Mouse (Mus musculus) spleen, postnatal 4 days (tissue): ENCODE data around the gene Tnrc18.

Source experiments
- DNase-seq, 2 experiments: peaks; one replicate each; pipeline ENCODE4 v3.0.0; 2022; ENCODE audit warnings: low spot score in 2 of 2

Tnrc18 gene

DNA sequence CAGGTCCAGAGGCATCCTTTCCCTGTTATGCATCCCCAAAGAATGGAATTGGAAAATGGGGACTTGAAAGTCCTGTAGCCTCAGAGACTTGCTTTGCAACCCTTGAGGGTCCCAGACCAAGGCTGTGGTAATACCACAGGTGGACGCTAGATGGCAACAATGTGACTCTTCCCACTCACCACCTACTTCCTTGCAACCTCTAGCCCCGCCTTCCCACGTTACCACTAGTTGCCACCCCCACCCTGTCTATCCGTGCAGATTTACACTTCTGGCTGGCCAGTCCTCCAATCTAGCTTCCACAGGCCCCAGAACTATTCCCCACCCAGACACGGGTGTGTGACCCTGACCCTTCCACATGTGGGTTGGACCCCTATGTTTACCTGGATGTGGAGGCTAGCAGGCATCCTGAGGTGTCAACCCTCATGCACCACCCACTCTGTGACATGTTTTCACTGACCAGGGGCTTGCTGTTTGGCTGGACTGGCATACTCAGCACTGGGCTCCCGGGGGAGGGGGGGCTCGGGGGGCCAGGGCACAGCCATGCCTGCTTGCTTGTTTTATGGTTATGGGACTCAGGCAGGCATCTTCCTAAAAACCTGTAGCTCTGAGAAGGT lies 93.8 kb downstream of the Tnrc18 start:
- peak; percentile 60 to 83 for DNase-seq

DNA sequence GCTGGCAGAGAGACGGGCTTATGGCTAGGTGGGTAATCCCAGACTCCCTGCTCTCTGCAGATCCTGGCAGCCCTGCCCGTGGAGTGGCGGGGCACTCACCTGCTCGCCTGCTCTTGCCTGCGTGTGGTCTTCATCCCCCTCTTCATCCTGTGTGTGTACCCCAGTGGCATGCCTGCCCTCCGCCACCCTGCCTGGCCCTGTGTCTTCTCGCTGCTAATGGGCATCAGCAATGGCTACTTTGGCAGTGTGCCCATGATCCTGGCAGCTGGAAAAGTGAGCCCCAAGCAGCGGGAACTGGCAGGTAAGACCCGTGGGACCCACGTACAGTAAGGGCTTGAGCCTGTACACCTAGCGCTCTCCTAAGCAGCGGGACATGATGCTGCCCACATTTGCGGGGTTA lies 97.6 kb downstream of the Tnrc18 start:
- peak in 1 of 2 experiments; percentile 60 for DNase-seq

DNA sequence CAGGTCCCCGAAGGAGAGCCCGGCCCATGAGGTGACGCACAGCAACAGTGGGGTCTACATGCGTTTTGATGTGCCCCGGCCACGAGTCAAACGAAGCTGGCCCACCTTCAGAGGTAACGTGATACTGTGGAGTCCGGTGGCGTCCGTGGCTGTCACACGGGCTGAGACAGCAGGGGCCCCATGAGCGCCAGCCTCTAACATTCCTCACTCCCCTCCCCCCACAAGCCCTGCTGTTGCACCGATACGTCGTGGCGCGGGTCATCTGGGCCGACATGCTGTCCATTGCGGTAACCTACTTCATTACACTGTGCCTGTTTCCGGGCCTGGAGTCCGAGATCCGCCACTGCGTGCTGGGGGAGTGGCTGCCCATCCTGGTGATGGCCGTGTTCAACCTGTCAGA lies 99.0 kb downstream of the Tnrc18 start:
- peak in 1 of 2 experiments; percentile 62 for DNase-seq

DNA sequence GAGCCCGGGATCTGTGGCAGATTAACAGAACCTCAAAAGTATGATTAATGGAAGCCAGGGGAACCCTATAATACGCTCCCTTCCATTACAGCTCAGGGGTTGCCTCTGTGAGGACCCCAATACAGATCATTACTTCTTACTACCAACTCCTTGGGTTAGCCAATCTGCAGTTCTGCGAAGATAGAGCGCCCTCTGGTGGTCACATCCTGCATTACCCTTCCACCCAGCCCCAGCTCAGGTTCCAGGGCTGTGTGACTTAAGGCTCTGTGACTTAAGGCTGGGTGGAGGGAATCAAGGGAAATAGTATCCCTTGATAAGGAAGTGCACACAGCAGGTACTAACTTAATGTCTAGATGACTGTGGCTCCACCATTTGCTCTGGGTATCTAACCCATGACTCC lies 99.4 kb downstream of the Tnrc18 start:
- DNase-seq, result peak; percentile 78 to 95

DNA sequence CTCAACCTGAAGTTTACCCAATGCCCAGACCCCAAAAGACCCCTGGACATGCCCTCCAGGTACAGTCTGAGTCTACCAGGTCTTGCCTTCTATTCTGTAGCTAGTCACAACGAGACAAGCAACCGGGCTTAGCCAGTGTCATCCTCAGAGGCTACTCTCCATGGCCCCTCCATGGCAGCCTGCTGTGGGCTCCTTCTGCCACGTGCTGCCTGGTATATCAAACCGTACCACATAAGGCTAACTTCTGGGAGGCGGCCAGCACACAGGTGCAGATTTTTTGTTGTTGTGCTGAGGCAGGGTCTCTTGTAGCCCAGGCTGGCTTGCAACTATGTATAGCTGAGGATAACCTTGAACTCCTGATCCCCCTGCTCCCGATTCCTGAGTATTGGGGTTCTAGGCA lies 101.4 kb downstream of the Tnrc18 start:
- peak in 1 of 2 experiments; percentile 52 for DNase-seq

DNA sequence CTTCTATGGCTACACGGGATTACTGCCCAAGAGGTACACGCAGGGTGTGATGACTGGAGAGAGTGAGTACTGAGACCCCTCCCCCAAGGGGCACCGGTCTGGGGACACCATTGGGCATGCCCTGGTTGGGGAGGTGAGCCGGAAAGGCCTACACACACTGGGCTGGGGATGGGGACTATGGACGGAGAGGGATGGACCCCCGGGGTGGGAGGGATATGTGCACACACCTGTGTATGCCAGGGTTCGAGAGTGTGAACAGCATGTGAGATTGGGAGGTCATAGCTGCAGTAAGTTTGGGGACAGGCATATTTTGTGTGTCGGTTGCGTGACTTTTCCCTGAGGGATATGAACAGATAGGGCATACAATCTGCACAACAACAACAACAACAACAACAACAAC lies 102.4 kb downstream of the Tnrc18 start:
- peak in 1 of 2 experiments; percentile 57 for DNase-seq

DNA sequence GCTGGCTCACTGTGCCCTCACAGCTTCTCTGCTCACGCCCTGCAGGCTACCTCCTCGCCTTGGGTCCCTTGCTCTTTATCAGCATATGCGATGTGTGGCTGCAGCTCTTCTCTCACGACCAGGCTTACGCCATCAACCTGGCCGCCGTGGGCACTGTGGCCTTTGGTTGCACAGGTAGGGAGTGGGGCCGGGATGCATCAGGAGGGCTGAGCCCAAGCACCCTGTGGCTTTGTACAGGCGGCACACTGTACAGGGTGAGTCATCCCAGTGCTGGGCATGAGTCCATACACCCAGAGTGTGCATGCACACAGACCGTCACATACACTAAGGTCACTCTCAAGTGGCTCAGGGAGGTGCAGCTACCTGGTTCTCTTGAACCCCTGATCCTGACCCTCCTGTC lies 103.5 kb downstream of the Tnrc18 start:
- peak in 1 of 2 experiments; percentile 51 for DNase-seq

DNA sequence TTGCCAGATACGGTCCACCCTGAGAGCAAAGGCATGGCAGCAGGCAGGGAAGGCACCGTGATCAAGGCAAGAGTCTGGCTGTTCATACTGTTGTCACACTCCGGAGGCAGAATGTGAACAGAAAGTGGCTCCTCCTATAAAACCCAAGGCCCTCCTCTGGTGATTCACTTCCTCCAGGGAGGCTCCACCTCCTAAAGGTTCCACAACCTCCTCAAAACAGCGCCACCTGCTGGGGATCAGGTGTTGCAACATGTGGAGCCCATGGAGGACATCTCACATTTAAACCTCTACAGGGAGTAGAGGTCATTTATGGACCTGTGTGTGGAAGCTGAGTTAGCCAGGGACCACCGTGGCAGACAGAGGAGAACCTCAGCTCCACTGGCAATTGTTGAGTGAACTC lies 105.1 kb downstream of the Tnrc18 start:
- peak in 1 of 2 experiments; percentile 57 for DNase-seq

DNA sequence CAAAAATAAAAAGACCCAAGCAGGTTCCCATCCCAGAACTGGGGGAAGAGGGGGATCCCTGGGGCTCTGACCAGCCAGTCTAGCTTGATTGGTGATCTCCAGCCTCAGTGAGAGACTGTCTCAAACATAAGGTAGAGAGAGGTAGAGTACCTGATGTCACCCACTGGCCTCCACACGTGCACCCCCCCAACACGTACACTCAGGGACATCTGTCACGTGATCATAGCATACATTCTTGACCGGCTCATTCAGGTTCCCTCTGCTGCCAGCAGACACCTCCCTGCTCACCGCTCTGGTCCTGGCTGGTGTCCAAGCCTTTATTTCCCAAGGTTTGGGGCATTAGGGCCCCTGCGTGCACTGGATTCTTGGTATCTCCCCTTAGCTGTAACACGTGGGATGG lies 108.0 kb downstream of the Tnrc18 start:
- no peak for DNase-seq

DNA sequence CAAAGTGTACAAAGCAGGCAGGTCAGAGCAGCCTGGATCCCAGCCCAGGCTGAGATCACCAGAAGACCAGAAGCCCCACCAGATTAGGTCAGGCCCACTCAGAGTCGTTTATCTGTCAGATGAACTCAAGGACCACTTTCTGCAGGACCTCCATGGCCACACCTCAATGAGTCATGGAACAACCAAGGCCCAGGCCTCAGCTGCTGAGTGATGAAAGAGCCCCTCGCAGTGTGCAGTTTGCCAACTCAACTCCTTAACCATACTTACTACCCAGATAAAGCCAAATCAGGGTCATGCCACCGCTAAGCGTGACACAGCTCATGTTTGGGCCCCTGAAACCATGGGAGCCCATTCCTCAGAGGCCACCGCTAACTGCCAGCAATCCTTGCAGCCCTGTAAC lies 109.8 kb downstream of the Tnrc18 start:
- DNase-seq, result no peak

DNA sequence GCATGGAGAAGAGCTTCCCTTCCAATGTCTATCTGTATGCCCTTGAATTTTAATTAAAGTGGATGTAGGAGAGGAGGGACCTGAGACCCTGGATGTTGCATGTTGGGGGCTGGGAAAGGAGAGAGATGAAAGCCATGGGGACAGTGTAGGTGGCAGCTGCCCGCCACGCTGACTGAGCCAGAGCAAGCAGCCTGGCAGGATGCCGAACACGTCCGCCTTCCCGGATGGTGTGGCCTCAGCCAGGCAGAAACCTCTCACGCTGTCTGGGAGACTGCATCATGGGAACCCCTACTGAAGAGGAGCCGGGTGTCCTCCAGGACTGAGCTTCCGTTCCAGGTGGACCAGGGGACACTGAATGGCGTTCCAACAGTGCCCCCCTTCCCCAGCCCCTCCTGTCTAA lies 113.9 kb downstream of the Tnrc18 start:
- no peak for DNase-seq

DNA sequence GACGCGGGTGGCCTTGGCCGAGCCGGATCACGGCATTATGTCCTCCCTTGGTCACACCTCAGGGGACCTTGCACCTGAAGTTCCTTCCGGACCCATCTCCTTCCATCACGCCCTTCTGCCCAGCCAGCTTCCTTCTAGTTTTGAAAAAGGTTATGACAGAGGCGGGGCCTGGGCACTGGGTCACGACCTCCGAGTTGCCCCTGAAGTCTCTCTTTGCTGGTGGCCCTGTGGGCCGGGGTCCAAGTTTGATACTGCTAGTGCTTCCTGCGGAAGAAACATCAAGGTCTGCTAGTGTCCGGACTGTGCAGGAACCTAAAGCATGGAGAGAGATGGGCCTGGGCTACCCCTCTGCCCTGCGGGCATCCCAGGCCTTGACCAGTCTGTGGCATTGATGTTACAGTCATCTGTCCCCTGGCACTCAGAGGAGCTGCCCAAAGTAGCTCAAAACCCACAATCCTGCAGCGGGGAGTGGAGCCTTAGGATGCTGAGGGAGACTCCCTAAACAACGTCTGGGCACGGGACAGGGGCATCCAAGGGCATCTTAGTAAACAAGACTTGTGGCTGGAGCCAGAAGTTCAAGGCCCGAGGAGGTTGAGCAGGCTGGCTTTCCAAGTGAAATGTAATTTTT lies 114.8 kb downstream of the Tnrc18 start:
- no peak for DNase-seq

DNA sequence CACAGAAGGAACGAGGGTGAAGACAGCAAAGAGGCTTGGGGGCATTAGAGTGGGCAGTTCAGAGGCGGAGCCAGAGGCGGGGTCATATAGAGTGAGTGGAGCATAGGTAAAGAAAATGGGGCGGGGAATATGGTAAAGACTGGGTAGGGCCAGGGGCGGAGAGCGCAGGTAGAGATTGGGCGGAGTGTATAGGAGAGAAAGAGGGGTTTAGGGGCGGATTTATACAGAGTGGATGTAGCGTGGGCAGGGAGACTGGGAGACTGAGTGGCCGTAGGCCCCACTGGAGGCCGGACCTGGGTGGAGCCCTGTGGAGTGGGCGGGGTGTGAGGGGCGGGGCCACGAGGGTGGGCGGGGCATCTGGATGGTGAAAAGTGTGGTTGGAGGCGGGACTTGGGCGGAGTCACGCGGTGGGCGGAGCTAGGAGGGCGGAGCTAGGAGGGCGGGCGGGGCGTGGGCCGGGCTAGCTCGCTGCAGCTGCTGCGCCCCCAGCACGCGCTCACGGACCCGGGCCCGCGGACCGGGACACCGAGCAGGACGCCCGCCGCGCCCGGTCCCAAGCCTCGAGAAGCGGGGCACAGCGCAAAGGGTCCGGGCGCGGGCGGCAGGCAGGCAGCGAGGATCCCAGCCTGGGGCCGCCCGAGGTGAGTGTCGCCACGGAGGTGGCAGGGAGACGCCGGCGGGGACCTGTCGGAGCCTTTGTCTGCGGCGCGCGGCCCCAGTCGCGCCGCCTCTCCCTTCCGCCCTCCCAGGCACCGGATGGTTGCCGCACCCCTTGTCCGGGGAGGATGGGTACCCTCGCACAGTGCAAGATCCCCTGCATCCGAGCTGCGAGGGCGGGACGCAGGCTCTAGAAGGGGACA lies 115.6 kb downstream of the Tnrc18 start:
- DNase-seq, result peak; percentile 34 to 76

DNA sequence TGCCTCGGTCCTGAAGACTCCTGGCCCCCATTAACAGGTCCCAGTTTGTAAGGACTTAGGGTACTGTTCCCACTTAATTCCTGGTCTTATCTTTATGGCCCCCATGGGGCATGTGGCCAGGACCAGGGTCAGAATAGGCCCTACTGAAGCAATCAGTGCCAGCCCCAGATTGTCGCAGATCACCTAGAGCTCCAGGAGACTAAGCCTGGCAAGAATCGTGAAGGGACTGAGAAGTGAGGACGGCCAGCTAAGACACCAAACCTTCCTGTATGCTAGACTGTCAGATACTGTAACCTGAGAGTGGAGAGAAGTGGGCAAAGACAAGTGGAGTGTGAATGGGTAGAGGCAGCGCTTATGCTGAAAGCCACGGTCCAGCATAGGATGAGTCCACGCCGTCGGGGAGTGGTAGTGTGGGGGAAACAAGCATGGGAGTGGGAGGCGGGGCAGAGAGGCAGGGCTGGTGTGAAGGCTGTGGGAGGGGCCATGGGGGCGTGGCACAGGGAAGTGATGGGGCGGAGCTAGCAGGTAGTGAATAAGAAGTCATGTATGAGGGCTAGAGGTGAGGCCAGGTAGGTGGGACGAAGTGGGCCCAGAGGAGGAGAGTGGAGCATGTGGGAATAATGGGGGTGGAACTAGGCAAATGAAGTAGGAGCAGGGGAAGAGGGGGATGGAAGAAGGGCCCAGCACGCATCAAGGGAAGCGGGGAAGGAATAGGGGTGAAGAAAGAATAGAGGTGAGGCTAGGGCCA lies 116.4 kb downstream of the Tnrc18 start:
- peak in 1 of 2 experiments; percentile 26 for DNase-seq

DNA sequence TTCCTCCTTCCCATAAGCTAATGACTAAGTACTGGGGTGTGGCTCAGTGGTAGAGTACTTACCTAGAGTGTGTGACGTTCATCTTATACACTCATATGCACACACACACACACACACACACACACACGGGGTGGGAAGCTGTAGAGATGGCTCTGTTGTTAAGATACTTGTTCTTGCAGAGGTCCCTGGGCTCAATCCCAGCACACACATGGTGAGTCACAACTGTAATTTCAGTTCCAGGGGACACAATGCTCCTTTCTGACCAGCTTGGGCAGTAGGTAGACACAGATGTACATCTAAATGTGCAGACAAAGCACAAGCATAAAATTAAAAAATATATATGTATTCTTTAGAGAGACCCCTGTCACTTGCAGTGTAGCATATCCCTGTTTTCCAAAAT lies 119.7 kb downstream of the Tnrc18 start:
- no peak for DNase-seq

DNA sequence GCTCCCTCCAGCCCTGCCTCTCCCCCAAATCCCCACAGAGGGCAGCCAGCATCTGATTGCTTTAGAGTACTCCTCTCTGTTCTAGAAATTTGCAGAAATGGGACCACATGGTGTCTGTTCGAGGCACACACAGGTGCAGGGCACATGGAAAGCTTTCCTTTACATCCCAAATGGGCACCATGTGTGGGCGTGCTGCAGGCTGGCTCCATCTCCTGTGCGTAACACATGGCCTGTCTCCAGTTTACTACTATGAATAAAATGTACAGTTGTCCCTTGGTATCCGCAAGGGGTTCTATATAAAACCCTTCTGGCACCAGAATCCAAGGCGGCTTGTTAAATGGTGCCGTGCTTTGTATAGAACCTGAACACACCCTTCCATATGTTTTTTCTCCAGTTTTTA lies 120.6 kb downstream of the Tnrc18 start:
- no peak for DNase-seq

DNA sequence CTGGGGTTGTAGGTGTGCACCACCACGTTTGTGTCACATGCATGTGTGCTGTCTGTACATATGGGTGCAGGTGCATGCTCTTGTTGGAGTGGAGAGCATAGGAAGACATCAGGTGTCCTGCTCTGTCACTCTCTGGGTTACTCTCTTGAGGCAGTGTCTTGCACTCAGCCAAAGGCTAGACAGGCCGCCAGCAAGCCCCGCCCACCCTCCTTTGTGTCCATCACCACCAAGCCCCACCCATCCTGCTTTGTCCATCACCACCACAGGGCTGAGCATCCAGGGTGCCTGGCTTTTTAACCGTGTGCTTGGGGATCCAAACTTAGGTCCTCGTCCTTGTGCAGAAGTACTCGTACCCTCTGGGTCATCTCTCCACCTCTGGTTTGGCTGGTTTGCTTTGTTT lies 121.2 kb downstream of the Tnrc18 start:
- DNase-seq, result no peak

DNA sequence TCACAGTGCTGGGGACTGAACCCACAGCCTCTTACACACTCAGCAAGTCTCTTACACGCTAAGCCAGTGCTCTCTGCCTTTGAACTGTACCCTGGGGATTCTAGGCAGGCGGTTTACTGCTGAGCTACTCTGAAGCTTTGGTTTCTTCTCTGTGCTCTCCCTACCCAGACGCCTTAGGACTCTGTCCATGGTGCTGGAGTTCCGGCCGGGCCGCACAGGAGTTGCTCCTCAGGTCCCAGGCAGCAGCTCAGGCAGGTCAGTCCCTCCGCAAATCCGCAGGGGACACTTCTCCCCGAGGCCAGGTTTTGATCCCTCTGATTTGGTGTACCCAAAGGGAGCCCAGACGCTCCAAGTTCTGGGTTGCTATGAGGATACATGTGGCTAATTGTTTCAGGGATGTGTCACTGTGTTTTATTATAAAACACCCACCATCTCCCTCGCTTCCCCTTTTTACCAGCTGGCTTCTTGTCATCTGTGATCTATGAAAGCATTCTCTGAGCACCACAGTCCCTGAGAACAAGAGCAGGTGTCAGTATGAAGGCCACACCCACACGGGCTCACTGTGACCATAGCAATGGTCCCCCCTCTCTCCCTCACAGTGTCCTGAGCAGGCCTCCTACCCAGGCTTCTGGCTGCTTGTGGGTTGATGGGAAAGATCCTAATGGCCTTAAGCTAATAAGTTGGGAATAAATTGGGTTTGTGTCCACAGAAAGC lies 122.7 kb downstream of the Tnrc18 start:
- DNase-seq, result peak; percentile 62 to 83

DNA sequence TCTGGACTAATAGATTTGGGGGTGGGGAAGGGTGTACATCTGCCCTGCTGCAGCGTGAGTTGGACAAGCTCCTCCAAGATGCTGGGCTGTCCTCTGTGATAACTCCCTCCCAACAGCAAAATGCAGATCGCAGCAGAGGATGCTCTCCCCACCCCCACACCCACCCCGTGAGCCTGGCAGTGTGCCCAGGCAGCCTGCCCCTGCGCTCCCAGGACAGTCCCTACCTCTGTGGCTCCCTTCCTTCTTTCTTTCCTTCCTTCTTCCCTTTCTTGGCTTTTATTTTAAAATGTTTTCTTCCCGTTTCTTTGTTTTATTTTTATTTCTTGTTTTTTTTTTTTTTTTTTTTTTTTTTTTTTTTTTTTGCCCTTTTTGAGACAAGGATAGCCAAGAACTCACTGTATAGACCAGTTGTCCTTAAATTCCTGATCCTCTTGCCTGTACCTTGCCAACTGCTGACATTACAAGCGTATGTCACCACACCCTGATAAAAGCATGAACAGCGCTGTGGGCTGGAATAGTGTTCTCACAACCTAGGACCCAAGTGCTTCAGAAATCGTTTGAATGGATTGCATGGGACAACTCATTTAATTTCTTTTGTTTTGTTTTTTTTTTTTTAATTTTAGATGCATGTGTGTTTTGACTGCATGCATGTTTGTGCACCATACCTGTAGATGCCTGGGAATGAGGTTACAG lies 123.6 kb downstream of the Tnrc18 start:
- DNase-seq, result no peak

DNA sequence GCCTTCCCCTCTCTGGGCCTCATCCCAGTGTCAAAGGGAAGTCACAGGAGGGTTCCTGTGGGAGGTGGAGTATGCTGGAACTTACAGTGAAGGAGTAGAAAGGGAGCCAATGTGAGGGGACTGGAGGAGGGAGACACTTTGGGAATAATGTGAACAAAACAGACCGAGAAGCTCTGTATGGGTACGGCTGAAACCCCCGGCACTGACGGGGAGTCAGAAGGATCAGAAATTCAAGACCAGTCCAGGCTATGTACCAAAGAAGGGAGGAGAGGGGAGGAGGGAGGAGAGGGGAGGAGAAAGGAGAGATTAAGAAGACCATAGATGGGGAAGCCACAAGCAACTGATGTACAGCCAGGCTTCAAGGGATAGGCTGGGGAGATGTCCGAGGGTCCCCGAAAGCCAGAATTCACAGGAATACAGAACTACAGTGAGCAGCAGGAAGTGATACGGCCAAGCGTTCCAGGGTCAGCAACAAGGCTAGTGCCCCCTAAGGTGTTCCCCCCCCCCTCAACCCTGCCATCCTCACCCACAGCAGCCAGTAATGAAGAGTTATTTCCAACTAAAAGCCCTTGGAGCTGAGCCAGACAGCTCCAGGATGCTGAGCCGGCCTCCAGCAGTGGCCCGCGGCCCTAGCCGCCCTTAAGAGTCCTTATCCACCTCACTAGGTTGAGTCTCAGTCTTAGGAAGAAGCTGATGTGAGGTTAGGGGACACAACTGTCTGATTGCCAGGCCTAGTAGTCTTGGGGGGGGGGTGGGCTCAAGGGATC lies 124.3 kb downstream of the Tnrc18 start:
- DNase-seq, result no peak
